In the genomic region with DNA sequence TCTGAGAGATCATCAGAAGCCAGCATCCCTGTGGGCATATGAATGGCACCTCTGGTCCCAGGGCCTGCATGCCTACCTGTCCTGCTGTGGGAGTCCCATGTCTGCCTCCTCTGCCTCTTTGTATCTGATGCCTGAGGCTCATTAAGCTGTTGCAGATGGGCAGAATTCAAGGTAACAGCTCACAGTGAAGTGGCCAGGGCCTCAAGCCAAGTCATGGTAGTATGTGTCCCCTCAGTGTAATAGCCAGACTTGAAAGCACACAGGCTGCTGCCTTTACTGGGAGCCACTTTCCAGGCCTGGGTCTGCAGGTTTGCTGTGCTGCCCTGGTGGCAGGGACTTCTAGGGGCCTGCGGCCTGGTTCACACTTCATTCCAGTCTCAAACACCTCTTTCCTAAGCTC, we compare ENCODE assay signal across 18 mouse cellular contexts. TPM values are rescaled to one million over a fixed set of nuclear protein-coding genes. Genes with fewer than 3 reads are reported as not detected.
DNase-seq lines count a peak whose midpoint lies in the region; ATAC-seq lines count a peak whose summit lies in the region.
"Had no signal": no experiment of that assay in that cellular context is flagged by ENCODE, and none has a peak within 500 bp of the region (broad histone marks: within the 10 kb centered on the region; RNA-seq: fewer than 3 reads in every experiment).

No protein-coding gene starts in this region.

- peak; percentile 50 to 51 for DNase-seq in cerebellum, postnatal 14 days
- no peak for DNase-seq in cerebellum, postnatal 36 days
- DNase-seq in liver, embryonic 13.5 days: no peak
- no peak for DNase-seq in liver, embryonic 11.5 days (ENCODE audit: low spot score)
- DNase-seq in thymus, adult 18-20 months: no peak
- DNase-seq: adrenal gland, postnatal 10 days; adrenal gland, postnatal 25 days; cerebellum, adult 11 months; cerebellum, adult 18-20 months; cerebellum, adult 9-10 months; embryo, embryonic 11 days had no signal

- no peaks in the 10 kb centered on the region for H3K4me1 ChIP-seq in liver, embryonic 13.5 days (replicated peaks)
- H3K4me1 ChIP-seq in liver, embryonic 11.5 days (replicated peaks; ENCODE audit: control insufficient read depth, insufficient read depth, low read length): no peaks in the 10 kb centered on the region
- H3K4me1 ChIP-seq: embryonic facial prominence, embryonic 13.5 days; embryonic facial prominence, embryonic 15.5 days; forebrain, embryonic 10.5 days; forebrain, embryonic 12.5 days had no signal

- no peak overlapping the region for H3K4me3 ChIP-seq in liver, embryonic 13.5 days (replicated peaks)
- no peak overlapping the region for H3K4me3 ChIP-seq in liver, embryonic 11.5 days (ENCODE audit: low read depth, low read length)
- H3K4me3 ChIP-seq: embryonic facial prominence, embryonic 13.5 days; embryonic facial prominence, embryonic 15.5 days; erythroblast, embryonic 14.5 days; forebrain, embryonic 10.5 days; forebrain, embryonic 12.5 days had no signal

- 0 out of 2 replicates have a peak, but pooled peaks cover 3% of the 10 kb centered on the region for H3K9me3 ChIP-seq in liver, embryonic 13.5 days (replicated peaks)
- peaks cover 2% of the 10 kb centered on the region; the same call in 1 of the 2 replicates for H3K9me3 ChIP-seq in liver, embryonic 11.5 days (ENCODE audit: control insufficient read depth, low read length)
- H3K9me3 ChIP-seq: embryonic facial prominence, embryonic 13.5 days; embryonic facial prominence, embryonic 15.5 days; forebrain, embryonic 10.5 days; forebrain, embryonic 12.5 days had no signal

- 0 out of 2 replicates have a peak overlapping the region, but pooled peaks have one; percentile 16 for H3K27ac ChIP-seq in liver, embryonic 13.5 days
- H3K27ac ChIP-seq in liver, embryonic 11.5 days (ENCODE audit: low read depth, low read length): no peak overlapping the region
- H3K27ac ChIP-seq: embryonic facial prominence, embryonic 13.5 days; embryonic facial prominence, embryonic 15.5 days; forebrain, embryonic 10.5 days; forebrain, embryonic 12.5 days had no signal

- H3K9ac ChIP-seq in liver, embryonic 13.5 days: no peak overlapping the region
- no peak overlapping the region for H3K9ac ChIP-seq in liver, embryonic 11.5 days (ENCODE audit: low read depth, low read length)
- H3K9ac ChIP-seq: embryonic facial prominence, embryonic 13.5 days; embryonic facial prominence, embryonic 15.5 days; forebrain, embryonic 12.5 days had no signal

- no peaks in the 10 kb centered on the region for H3K27me3 ChIP-seq in liver, embryonic 13.5 days
- H3K27me3 ChIP-seq in liver, embryonic 11.5 days (replicated peaks; ENCODE audit: control insufficient read depth, insufficient read depth, low read length): no peaks in the 10 kb centered on the region
- H3K27me3 ChIP-seq: embryonic facial prominence, embryonic 13.5 days; embryonic facial prominence, embryonic 15.5 days; forebrain, embryonic 12.5 days had no signal

- no peak for ATAC-seq in liver, embryonic 13.5 days (ENCODE audit: low read depth)
- no peak for ATAC-seq in liver, embryonic 11.5 days (replicated peaks; ENCODE audit: low FRiP score)
- ATAC-seq: forebrain, embryonic 14.5 days; forebrain, embryonic 16.5 days had no signal

- no peak overlapping the region for H3K4me2 ChIP-seq in liver, embryonic 13.5 days
- no peak overlapping the region for H3K4me2 ChIP-seq in liver, embryonic 11.5 days
- H3K4me2 ChIP-seq: embryonic facial prominence, embryonic 13.5 days; embryonic facial prominence, embryonic 15.5 days; forebrain, embryonic 12.5 days had no signal

- 77% methylated on average over 1 of the region's 1 CpGs for WGBS in liver, embryonic 13.5 days (ENCODE audit: insufficient replicate concordance)
- WGBS in liver, embryonic 11.5 days: 82% methylated on average over 1 of the region's 1 CpGs

- H3K36me3 ChIP-seq in liver, embryonic 13.5 days: peaks cover 75% of the 10 kb centered on the region
- H3K36me3 ChIP-seq in liver, embryonic 11.5 days (ENCODE audit: control insufficient read depth, insufficient read depth, low read length): peaks cover 19% of the 10 kb centered on the region

RNA-seq across cellular contexts. Expression of a gene that starts 55.6 kb away (rescaled TPM):
- 1.9 and 2.1 TPM in 2 replicates for polyA plus RNA-seq in liver, embryonic 13.5 days (2015; fragmentation: Nextera tagmentation; extraction: Ambion mirVana)
- 3.6 and 5.9 TPM in 2 replicates for polyA plus RNA-seq in liver, embryonic 11.5 days (2014; fragmentation: Nextera tagmentation; extraction: Ambion mirVana)
- polyA plus RNA-seq: erythroblast, embryonic 14.5 days had no signal

Comparison
In these comparisons a context has a peak if more than half of its experiments do, and no peak if none do; other contexts are left out.
1. DNase-seq: peak in cerebellum, postnatal 14 days (2 of 2); none in cerebellum, postnatal 36 days (0 of 2), liver, embryonic 13.5 days (single experiment), liver, embryonic 11.5 days (single experiment) and thymus, adult 18-20 months (0 of 2).